Mouse (Mus musculus) thymus, adult 2 months (tissue): ENCODE data around the gene Epha7.

Experiments used
- CTCF ChIP-seq: fragments of 200-500 bp; IDR thresholded peaks from 2 replicates; pipeline ENCODE4 v1.5.1; 2012; ENCODE audit warnings: mild to moderate bottlenecking, control low read depth, low read length, moderate library complexity, borderline replicate concordance; ENCODE audit not compliant: control insufficient read depth, poor library complexity, insufficient read depth; ENCODE audit errors: extremely low read depth
- POLR2A ChIP-seq: fragments of 200-500 bp; IDR thresholded peaks from 2 replicates; pipeline ENCODE4 v1.6.1; 2012; ENCODE audit warnings: mild to moderate bottlenecking, low read length, control low read depth, moderate library complexity; ENCODE audit not compliant: control insufficient read depth, poor library complexity, insufficient read depth; ENCODE audit errors: extremely low read depth

DNA sequence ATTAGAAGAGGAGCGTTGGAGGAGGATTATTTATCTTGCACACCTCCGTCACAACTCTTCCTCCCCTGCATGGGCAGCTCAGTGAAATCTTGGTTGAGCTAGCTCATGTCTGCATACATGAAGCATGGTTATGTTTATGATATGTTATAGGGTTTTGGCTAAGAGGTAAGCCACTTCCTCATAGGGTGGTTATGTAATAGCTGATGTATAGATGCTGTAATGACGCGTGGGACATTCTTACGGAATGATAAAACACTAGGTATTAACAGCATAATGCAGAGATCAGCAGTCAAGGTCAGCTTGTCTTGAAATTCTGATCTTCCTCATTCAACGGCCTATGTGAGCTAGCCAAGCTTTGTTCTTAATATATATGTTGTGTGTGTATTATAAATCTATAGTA, 107.7 kb downstream of the Epha7 start:
- TF ChIP-seq CTCF (no peak), POLR2A (no peak)
